Mouse (Mus musculus): Measurements from ENCODE around the gene Aldh9a1. TPM values are rescaled to one million over a fixed set of nuclear protein-coding genes. Genes with fewer than 3 reads are reported as not detected.

The Aldh9a1 gene
- polyA plus RNA-seq (2012; rRNA removed) = 40.0 and 42.6 TPM in 2 replicates

GRCm38 (mm10) chr1:167349815-167350596, at the start of gene Aldh9a1:
Aldh9a1 (plus strand) TSS chr1:167349991.

DNA sequence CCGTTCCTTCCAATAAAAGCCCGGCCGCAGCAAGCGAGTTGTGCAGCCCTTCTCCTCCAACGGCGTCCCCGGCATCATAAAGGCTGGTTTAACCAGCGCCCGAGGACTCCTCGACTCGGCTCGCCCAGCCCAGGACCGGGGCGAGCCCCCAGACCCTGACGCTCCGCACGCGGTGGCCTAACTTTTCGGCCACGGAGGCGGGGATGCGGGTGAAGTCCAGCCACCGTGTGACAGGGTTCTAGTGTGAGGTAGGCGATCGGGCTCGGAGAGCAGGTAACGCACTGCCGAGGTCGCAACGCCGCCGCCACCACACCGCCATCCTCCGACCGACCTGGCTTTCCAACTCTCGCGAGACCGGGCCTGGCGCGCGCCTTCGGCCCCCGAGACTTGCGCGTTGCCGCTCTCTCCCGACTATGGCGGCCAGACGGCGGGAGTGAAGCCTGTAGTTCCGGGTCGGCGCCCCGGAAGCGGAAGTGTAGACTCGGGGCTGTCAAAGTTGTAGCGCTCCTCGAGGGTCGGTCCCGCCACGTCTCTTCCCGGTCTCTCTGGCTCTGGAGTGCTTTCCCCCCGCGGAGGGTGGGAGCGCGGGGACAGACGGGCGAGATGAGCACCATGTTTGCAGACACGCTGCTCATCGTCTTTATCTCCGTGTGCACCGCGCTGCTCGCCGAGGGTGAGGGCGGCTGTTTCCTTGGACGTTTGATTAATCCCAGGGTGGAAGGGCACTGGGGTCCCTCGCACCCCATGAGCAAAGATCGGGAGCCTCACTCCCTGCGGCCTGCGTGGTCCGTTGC, 41.3 kb upstream of the Aldh9a1 start, which contains the start of gene Tmco1:
TSS of gene Tmco1 (plus strand) at position 118 of the 794 bp plus-strand sequence.

DNA sequence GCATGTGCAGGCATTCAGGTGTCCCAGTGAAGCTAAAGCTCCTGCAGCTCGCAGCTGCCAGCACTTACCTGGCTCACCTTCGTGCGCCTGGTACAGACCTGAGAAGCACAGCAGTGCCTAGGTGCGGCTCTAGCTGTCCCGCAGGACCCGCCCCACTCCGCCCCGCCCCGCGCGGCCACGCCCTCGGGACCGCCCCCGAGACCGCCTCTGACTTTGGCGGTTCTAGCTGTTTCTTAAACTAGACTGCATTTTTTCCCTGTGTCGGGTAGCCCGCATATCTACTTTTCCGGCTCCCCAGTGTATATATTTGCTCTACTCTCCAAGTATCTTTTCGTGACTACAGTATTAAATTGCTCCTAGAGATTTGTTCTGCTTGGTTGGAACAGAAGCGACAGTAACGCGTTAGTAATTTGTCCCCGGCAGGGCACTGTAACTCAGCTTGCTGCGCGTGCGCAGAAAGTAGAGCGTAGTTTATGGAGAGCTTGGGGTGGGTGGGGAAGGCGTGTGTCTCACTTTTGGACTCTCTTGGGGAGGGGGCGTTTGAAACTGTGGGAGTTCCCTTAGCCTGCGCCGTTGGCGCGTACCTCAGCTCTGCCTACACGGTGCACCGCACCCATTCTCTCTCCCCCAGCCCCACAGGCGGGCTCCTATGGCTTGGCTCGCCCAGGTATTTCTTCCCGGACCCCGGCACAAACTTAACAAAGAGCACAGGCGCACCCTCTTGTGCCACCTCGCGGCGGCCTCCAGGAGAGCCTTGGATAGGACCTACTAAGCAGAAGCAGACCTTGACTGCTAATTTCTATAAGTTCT, 44.1 kb downstream of the Aldh9a1 start, which contains the start of gene Mgst3:
TSS of gene Mgst3 (minus strand) at position 159 of the 810 bp plus-strand sequence.

Other genes starting within 250 kb of the Aldh9a1 start
- 30.6 and 36.0 TPM in 2 replicates for gene Uck2, start 64.7 kb upstream of the Aldh9a1 start, polyA plus RNA-seq (2012; rRNA removed)
- 63.8 and 66.6 TPM in 2 replicates for gene Tmco1, start 41.6 kb upstream of the Aldh9a1 start, polyA plus RNA-seq (2012; rRNA removed)
- gene Mgst3, start 43.9 kb downstream of the Aldh9a1 start, polyA plus RNA-seq (2012; rRNA removed) = 201 and 240 TPM in 2 replicates
- gene Lrrc52, start 116.8 kb downstream of the Aldh9a1 start, polyA plus RNA-seq (2012; rRNA removed) = 0.04 TPM in 1 of 2 replicates, not detected in the other
- gene Rxrg, start 248.4 kb downstream of the Aldh9a1 start, polyA plus RNA-seq (2012; rRNA removed) = 28.5 and 44.9 TPM in 2 replicates